Mouse (Mus musculus): ENCODE data around the gene Ism2. TPM values are rescaled to one million over a fixed set of nuclear protein-coding genes. Genes with fewer than 3 reads are reported as not detected.
A peak's percentile ranks its signal among the peaks of the same experiment; 100 is the strongest.

The Ism2 gene
- polyA plus RNA-seq, 1 experiment from 2014 or later = 0.75 TPM

DNA sequence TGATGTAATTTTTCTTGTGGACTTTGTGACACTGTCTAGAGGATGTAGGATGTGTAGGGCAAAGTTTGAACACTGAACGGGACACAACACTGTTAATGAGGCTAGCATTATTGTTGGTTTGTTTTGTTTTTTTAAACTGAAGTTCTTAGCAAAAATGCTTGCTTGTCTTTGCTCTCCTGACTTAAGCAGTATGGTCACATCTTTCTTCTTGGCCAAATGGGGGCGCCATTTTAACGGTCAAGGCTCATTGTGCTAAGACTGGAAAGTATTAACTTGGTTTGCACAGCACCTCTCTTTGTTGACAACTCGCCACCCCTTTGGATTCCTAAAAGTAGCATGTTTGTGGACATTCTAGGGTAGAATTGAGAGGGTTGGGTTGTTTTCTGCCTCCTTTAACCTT lies 31.8 kb downstream of the Ism2 start:
- DNase-seq (peak; percentile 55), ATAC-seq (ENCODE audit: low FRiP score, low TSS enrichment) (no peak)
- peak overlapping the region; percentile 71 for H3K4me3 ChIP-seq (replicated peaks; ENCODE audit: low read depth, low read length)
- H3K27me3 ChIP-seq (ENCODE audit: control insufficient read depth, insufficient read depth, low read length) = no peaks in the 10 kb centered on the region
- H3K4me1 ChIP-seq (ENCODE audit: control insufficient read depth, insufficient read depth, low read length) = peaks cover 20% of the 10 kb centered on the region
- H3K9me3 ChIP-seq (ENCODE audit: control insufficient read depth, low read length) = no peaks in the 10 kb centered on the region
- peak overlapping the region; percentile 78; the same call in 1 of the 2 replicates for H3K9ac ChIP-seq (replicated peaks; ENCODE audit: low read length)
- peak overlapping the region; percentile 95 for H3K4me2 ChIP-seq (ENCODE audit: low read length)
- H3K36me3 ChIP-seq (ENCODE audit: control insufficient read depth, insufficient read depth, low read length) = peaks cover 47% of the 10 kb centered on the region
- 20% methylated on average over 4 of the region's 4 CpGs for WGBS
- no peak overlapping the region for H3K27ac ChIP-seq (replicated peaks; ENCODE audit: low read depth, low read length)

DNA sequence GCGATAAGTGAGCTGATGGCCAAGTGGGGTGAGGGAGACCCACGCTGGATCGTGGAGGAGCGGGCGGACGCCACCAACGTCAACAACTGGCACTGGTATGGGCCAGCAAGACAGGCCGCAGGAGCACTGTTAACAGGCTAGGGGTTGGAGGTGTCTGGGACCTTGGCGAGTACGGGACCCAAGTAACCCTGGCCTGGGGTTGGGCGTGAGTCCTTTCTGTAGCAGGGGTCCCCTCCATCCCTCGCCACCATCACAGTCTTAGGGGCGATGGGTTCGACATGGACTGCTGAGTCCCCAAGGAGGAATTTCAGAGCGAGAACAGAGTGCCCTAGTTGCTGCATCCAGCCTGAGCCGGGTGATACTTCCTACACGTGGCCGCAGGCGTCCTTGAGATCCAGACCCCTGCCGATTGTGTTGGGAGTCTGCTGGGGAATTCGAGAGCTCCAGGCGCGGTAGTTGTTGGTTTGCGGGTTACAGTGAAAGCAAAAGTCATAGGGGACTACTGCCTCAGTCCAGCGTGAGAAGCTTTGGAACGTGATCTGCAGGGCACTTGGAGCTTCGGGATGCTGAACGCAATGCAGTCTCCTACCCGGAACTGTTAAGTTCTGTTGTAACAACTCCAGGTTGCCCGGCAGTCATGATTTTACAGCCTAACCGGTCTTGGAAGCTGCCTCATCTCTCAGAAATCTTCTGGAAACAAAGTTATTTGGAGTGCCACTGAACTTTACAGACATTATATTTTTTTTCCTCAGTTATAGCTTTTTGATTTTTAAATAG lies 32.5 kb downstream of the Ism2 start:
- WGBS = under 1% methylated on average over 31 of the region's 31 CpGs
- ATAC-seq (ENCODE audit: low FRiP score, low TSS enrichment) = no peak; the same call in none of the 2 replicates
- peak overlapping the region; percentile 87 for H3K27ac ChIP-seq (replicated peaks; ENCODE audit: low read depth, low read length)
- H3K9ac ChIP-seq (replicated peaks; ENCODE audit: low read length) = peak overlapping the region; percentile 78
- no peaks in the 10 kb centered on the region for H3K27me3 ChIP-seq (ENCODE audit: control insufficient read depth, insufficient read depth, low read length)
- no peaks in the 10 kb centered on the region for H3K9me3 ChIP-seq (ENCODE audit: control insufficient read depth, low read length)
- H3K4me2 ChIP-seq (ENCODE audit: low read length) = peak overlapping the region; percentile 95
- peak overlapping the region; percentile 71 for H3K4me3 ChIP-seq (replicated peaks; ENCODE audit: low read depth, low read length)
- H3K4me1 ChIP-seq (ENCODE audit: control insufficient read depth, insufficient read depth, low read length) = peaks cover 20% of the 10 kb centered on the region
- peaks cover 47% of the 10 kb centered on the region for H3K36me3 ChIP-seq (ENCODE audit: control insufficient read depth, insufficient read depth, low read length)
- peak; percentile 44 for DNase-seq

DNA sequence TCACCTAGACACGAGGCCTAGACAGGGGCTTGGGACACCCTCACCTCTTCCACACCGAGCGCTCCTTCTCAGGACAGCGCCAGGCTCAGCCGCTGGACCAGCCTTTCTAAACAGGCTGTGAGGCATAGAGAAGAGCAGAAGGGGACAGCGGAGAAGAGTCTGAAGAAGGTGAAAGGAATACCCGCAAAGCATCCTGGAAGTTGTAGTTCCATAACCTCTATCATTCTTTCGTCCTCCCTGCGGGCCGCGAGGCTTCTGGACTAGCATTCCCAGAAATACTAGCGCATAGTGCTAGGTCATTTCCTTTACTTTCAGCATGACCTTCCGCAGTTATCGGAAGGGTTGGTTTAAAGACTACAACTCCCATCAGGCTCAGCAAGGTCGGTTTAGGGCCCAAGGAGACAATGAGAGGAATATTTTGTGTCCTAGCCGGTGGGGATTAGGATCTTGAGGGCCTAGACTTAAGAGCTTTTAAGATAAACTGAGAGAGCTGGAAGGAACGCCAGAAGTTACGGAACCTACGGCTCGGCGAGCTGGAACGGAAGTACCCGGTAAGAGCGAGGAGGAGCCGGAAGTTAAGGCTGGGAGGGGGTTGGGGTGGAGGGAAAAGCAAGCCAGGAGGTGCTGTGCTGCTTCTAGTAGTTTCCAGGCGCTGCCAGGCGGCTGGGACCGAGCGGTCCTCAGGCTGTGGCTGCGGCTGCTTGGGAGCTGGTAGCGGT lies 33.2 kb downstream of the Ism2 start, which contains the start of the genes Vipas39 and Ahsa1:
Gene Vipas39, minus strand, starts transcription at position 149 of the 719 bp plus-strand sequence.
Gene Ahsa1, plus strand, starts transcription at position 372 of the 719 bp plus-strand sequence.
- Histone ChIP-seq H3K4me2 (ENCODE audit: low read length) (peak within 1 kb of the TSS; percentile 95), H3K36me3 (ENCODE audit: control insufficient read depth, insufficient read depth, low read length) (peaks cover 47% of the 10 kb centered on the region), H3K9me3 (ENCODE audit: control insufficient read depth, low read length) (no peaks in the 10 kb centered on the region), H3K9ac (replicated peaks; ENCODE audit: low read length) (peak within 1 kb of the TSS; percentile 78), H3K27ac (replicated peaks; ENCODE audit: low read depth, low read length) (peak within 1 kb of the TSS; percentile 87), H3K4me1 (ENCODE audit: control insufficient read depth, insufficient read depth, low read length) (peaks cover 20% of the 10 kb centered on the region), H3K4me3 (replicated peaks; ENCODE audit: low read depth, low read length) (peak within 1 kb of the TSS; percentile 71), H3K27me3 (ENCODE audit: control insufficient read depth, insufficient read depth, low read length) (no peaks in the 10 kb centered on the region)
- ATAC-seq (ENCODE audit: low FRiP score, low TSS enrichment) (peak; percentile 96), DNase-seq (peak; percentile 98)
- WGBS = under 1% methylated on average over 31 of the region's 31 CpGs

DNA sequence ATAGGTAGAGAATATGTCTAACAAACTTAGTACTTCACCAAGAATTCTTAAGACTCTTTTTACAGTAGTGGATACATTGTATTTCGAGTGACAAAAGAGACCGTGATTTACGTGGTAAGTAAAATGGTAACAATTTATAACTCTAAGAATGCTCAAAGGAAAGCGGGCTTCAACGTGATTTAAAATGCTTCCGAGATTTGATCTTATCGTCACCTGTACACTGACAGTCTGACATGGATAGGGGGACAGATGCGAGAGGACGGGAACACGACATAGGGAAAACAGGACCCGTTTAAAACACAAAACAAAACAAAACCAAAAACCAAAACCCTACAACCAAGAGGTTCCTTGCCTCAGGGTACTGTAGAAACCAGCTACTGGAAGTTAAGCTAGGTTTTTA lies 34.1 kb downstream of the Ism2 start:
- Histone ChIP-seq H3K9me3 (ENCODE audit: control insufficient read depth, low read length) (no peaks in the 10 kb centered on the region), H3K4me2 (ENCODE audit: low read length) (peak overlapping the region; percentile 73), H3K27ac (replicated peaks; ENCODE audit: low read depth, low read length) (peak overlapping the region; percentile 72), H3K4me3 (replicated peaks; ENCODE audit: low read depth, low read length) (peak overlapping the region; percentile 71), H3K4me1 (ENCODE audit: control insufficient read depth, insufficient read depth, low read length) (peaks cover 20% of the 10 kb centered on the region), H3K9ac (replicated peaks; ENCODE audit: low read length) (peak overlapping the region; percentile 76), H3K36me3 (ENCODE audit: control insufficient read depth, insufficient read depth, low read length) (peaks cover 45% of the 10 kb centered on the region), H3K27me3 (ENCODE audit: control insufficient read depth, insufficient read depth, low read length) (no peaks in the 10 kb centered on the region)
- WGBS = 24% methylated on average over 11 of the region's 11 CpGs
- ATAC-seq (ENCODE audit: low FRiP score, low TSS enrichment) = no peak
- DNase-seq = no peak

DNA sequence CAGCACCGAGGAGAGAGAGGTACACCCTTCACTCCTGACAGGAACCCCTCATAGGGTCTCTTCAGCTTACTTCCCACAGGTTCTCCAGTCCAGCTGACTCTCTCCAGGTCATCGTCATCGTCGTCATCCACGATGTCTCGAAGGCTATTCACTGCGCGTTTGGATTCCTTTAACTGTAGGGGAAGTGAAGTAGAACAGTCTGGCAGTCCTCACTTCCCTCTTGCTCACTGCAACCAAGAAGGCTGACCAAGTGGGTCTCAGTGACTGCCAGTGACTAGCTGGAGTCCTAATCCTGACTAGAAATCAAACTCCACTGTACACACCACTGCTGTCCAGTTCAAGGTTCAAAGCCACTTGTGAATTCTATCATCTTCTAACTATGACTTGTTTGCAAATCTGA lies 38.9 kb downstream of the Ism2 start:
- Histone ChIP-seq H3K4me3 (replicated peaks; ENCODE audit: low read depth, low read length) (no peak overlapping the region), H3K4me1 (ENCODE audit: control insufficient read depth, insufficient read depth, low read length) (peaks cover 8% of the 10 kb centered on the region; the same call in 1 of the 2 replicates), H3K36me3 (ENCODE audit: control insufficient read depth, insufficient read depth, low read length) (peaks cover 74% of the 10 kb centered on the region), H3K9me3 (ENCODE audit: control insufficient read depth, low read length) (no peaks in the 10 kb centered on the region), H3K4me2 (ENCODE audit: low read length) (no peak overlapping the region), H3K9ac (replicated peaks; ENCODE audit: low read length) (no peak overlapping the region), H3K27ac (replicated peaks; ENCODE audit: low read depth, low read length) (no peak overlapping the region), H3K27me3 (ENCODE audit: control insufficient read depth, insufficient read depth, low read length) (no peaks in the 10 kb centered on the region)
- no peak for DNase-seq
- WGBS = 96% methylated on average over 8 of the region's 8 CpGs
- no peak for ATAC-seq (ENCODE audit: low FRiP score, low TSS enrichment)

DNA sequence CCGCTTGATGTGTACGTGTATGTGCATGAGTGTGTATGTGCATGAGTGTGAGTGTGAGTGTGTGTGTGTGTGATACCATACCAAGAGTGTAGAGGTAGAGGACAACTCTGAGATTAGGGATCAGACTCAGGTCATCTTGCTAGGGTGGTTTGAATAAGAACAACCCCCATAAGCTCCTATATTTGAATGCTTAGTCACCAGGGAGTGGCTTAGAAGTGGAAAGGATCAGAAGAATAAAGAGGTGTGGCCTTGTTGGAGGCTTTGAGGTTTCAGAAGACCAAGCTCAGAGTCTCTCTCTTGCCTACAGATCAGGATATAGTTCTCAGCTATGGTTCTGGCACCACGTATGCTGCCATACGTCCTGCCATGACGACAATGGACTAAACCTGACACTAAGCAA lies 42.9 kb downstream of the Ism2 start:
- H3K9ac ChIP-seq (replicated peaks; ENCODE audit: low read length) = no peak overlapping the region
- ATAC-seq (ENCODE audit: low FRiP score, low TSS enrichment) (no peak), DNase-seq (no peak)
- WGBS = 96% methylated on average over 5 of the region's 5 CpGs
- no peak overlapping the region for H3K4me2 ChIP-seq (ENCODE audit: low read length)
- H3K9me3 ChIP-seq (ENCODE audit: control insufficient read depth, low read length) = no peaks in the 10 kb centered on the region
- H3K27ac ChIP-seq (replicated peaks; ENCODE audit: low read depth, low read length) = no peak overlapping the region
- no peak overlapping the region for H3K4me3 ChIP-seq (replicated peaks; ENCODE audit: low read depth, low read length)
- peaks cover 91% of the 10 kb centered on the region for H3K36me3 ChIP-seq (ENCODE audit: control insufficient read depth, insufficient read depth, low read length)
- no peaks in the 10 kb centered on the region for H3K27me3 ChIP-seq (ENCODE audit: control insufficient read depth, insufficient read depth, low read length)
- H3K4me1 ChIP-seq (ENCODE audit: control insufficient read depth, insufficient read depth, low read length) = no peaks in the 10 kb centered on the region

DNA sequence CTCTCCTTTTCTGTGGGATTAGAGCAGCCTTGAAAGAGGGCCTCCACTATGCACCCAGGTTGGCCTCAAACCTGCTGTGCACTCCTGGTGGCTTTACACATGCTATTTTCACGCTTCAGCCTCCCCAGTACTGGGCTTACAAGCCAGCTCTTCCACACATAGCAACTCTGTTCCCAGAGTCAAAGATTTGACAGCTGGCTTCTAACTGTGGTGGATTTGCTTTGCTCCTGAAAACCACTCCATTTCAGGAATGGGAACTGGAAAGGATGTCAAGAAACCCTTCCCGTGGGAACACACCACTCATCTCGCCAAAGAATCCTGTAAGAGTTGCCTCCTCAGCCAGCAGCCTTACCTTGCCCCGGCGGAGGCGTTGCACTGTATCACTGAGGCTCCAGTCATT lies 45.6 kb downstream of the Ism2 start:
- H3K4me3 ChIP-seq (replicated peaks; ENCODE audit: low read depth, low read length) = no peak overlapping the region
- ATAC-seq (ENCODE audit: low FRiP score, low TSS enrichment) = no peak
- no peak for DNase-seq
- no peaks in the 10 kb centered on the region for H3K9me3 ChIP-seq (ENCODE audit: control insufficient read depth, low read length)
- no peaks in the 10 kb centered on the region for H3K4me1 ChIP-seq (ENCODE audit: control insufficient read depth, insufficient read depth, low read length)
- no peak overlapping the region for H3K9ac ChIP-seq (replicated peaks; ENCODE audit: low read length)
- no peak overlapping the region for H3K27ac ChIP-seq (replicated peaks; ENCODE audit: low read depth, low read length)
- WGBS = 93% methylated on average over 6 of the region's 6 CpGs
- no peaks in the 10 kb centered on the region for H3K27me3 ChIP-seq (ENCODE audit: control insufficient read depth, insufficient read depth, low read length)
- peaks cover 95% of the 10 kb centered on the region for H3K36me3 ChIP-seq (ENCODE audit: control insufficient read depth, insufficient read depth, low read length)
- H3K4me2 ChIP-seq (ENCODE audit: low read length) = no peak overlapping the region

DNA sequence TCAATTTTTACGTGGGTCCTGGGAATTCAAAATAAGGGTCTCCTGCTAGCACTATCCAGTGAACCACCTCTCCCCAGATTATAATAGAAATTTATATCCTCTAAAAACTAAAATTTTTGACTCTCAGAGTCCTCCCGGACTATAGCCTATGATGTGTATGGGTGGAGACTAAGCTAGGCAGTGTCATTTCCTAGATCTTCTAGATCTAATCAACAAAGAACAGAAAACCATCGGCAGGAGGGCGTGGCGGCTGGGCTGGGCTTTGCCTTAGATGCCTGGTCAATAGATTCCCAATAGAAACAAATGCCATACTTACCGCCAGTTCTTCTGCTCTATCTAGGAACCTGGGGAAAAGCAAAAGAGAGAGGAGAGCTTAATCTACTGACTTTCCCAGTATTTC lies 49.3 kb downstream of the Ism2 start:
- Histone ChIP-seq H3K4me2 (ENCODE audit: low read length) (no peak overlapping the region), H3K4me3 (replicated peaks; ENCODE audit: low read depth, low read length) (no peak overlapping the region), H3K4me1 (ENCODE audit: control insufficient read depth, insufficient read depth, low read length) (no peaks in the 10 kb centered on the region), H3K27me3 (ENCODE audit: control insufficient read depth, insufficient read depth, low read length) (no peaks in the 10 kb centered on the region), H3K9ac (replicated peaks; ENCODE audit: low read length) (no peak overlapping the region), H3K9me3 (ENCODE audit: control insufficient read depth, low read length) (no peaks in the 10 kb centered on the region), H3K27ac (replicated peaks; ENCODE audit: low read depth, low read length) (no peak overlapping the region), H3K36me3 (ENCODE audit: control insufficient read depth, insufficient read depth, low read length) (peaks cover 89% of the 10 kb centered on the region)
- 90% methylated on average over 6 of the region's 6 CpGs for WGBS
- no peak for ATAC-seq (ENCODE audit: low FRiP score, low TSS enrichment)
- no peak for DNase-seq
